Mouse (Mus musculus): ENCODE results near the gene Nme2. TPM values are rescaled to one million over a fixed set of nuclear protein-coding genes. Genes with fewer than 3 reads are reported as not detected.

Nme2 gene
- polyA plus RNA-seq, 1 experiment: 169 TPM

GRCm38 (mm10) chr11:93948887-93949567 lies 7.0 kb downstream of the Nme2 start:
- TF ChIP-seq GATA1 (IDR thresholded peaks at IDR 0.05; ENCODE audit: low read length): no peak

- no peak for TF ChIP-seq GATA1 (IDR thresholded peaks at IDR 0.05; ENCODE audit: low read length)
Observed at GRCm38 (mm10) chr11:93944986-93945385, 11.1 kb downstream of the Nme2 start.

- no peak for TF ChIP-seq GATA1 (IDR thresholded peaks at IDR 0.05; ENCODE audit: low read length)
Observed at GRCm38 (mm10) chr11:93940906-93941305, 15.2 kb downstream of the Nme2 start.

GRCm38 (mm10) chr11:93929106-93929505 lies 27.0 kb downstream of the Nme2 start:
- no peak for TF ChIP-seq GATA1 (IDR thresholded peaks at IDR 0.05; ENCODE audit: low read length)

- no peak for TF ChIP-seq GATA1 (IDR thresholded peaks at IDR 0.05; ENCODE audit: low read length)
Observed at GRCm38 (mm10) chr11:93911603-93912002, 44.5 kb downstream of the Nme2 start.

GRCm38 (mm10) chr11:93908829-93909228 lies 47.2 kb downstream of the Nme2 start:
- no peak for TF ChIP-seq GATA1 (IDR thresholded peaks at IDR 0.05; ENCODE audit: low read length)

- TF ChIP-seq GATA1 (IDR thresholded peaks at IDR 0.05; ENCODE audit: low read length): no peak
Observed at GRCm38 (mm10) chr11:93907839-93908238, 48.2 kb downstream of the Nme2 start.

GRCm38 (mm10) chr11:93906834-93907233 lies 49.2 kb downstream of the Nme2 start:
- TF ChIP-seq GATA1 (IDR thresholded peaks at IDR 0.05; ENCODE audit: low read length): no peak

Other genes starting within 250 kb of the Nme2 start
- 21.8 and 29.6 TPM in 2 replicates for gene Utp18, start 70.5 kb downstream of the Nme2 start, polyA plus RNA-seq (2012)
- 24.7 and 32.4 TPM in 2 replicates for gene Mbtd1, start 70.4 kb downstream of the Nme2 start, polyA plus RNA-seq (2012)
- 356 and 371 TPM in 2 replicates for gene Gm20390, start 12.0 kb upstream of the Nme2 start, polyA plus RNA-seq (2012)
- 6.1 and 7.2 TPM in 2 replicates for gene Nme1, start 12.3 kb upstream of the Nme2 start, polyA plus RNA-seq (2012)
- gene Spag9, start 39.8 kb upstream of the Nme2 start, polyA plus RNA-seq (2012): 11.2 and 12.0 TPM in 2 replicates